Mouse (Mus musculus) thymus, adult 2 months (tissue): ENCODE data around the gene Eif4a3. TPM values are rescaled to one million over a fixed set of nuclear protein-coding genes. Genes with fewer than 3 reads are reported as not detected.

Source experiments
- DNase-seq: peaks from one replicate; pipeline ENCODE4 v3.0.0; 2021
- H3K27ac ChIP-seq: fragments of 200-500 bp; 2 replicates; pipeline ENCODE4 v1.5.1; 2012; ENCODE audit warnings: low read length, control low read depth; ENCODE audit not compliant: control insufficient read depth, insufficient read depth
- H3K27me3 ChIP-seq: fragments of 200-500 bp; 2 replicates; pipeline ENCODE4 v1.6.1; 2012; ENCODE audit warnings: mild to moderate bottlenecking, low read length, moderate library complexity, mixed read lengths; ENCODE audit not compliant: control insufficient read depth, insufficient read depth
- H3K36me3 ChIP-seq: fragments of 200-500 bp; 2 replicates; pipeline ENCODE4 v1.6.1; 2012; ENCODE audit warnings: mild to moderate bottlenecking, low read length, moderate library complexity; ENCODE audit not compliant: control insufficient read depth, insufficient read depth
- H3K4me1 ChIP-seq: fragments of 200-500 bp; replicated peaks from 2 replicates; pipeline ENCODE4 v1.6.1; 2012; ENCODE audit warnings: low read length; ENCODE audit not compliant: control insufficient read depth, insufficient read depth
- H3K4me3 ChIP-seq: fragments of 200-500 bp; 2 replicates; pipeline ENCODE4 v1.5.1; 2012; ENCODE audit warnings: mild to moderate bottlenecking, low read length, control low read depth, moderate library complexity; ENCODE audit not compliant: control insufficient read depth, insufficient read depth
- CTCF ChIP-seq: fragments of 200-500 bp; IDR thresholded peaks from 2 replicates; pipeline ENCODE4 v1.5.1; 2012; ENCODE audit warnings: mild to moderate bottlenecking, control low read depth, low read length, moderate library complexity, borderline replicate concordance; ENCODE audit not compliant: control insufficient read depth, poor library complexity, insufficient read depth; ENCODE audit errors: extremely low read depth
- POLR2A ChIP-seq: fragments of 200-500 bp; IDR thresholded peaks from 2 replicates; pipeline ENCODE4 v1.6.1; 2012; ENCODE audit warnings: mild to moderate bottlenecking, low read length, control low read depth, moderate library complexity; ENCODE audit not compliant: control insufficient read depth, poor library complexity, insufficient read depth; ENCODE audit errors: extremely low read depth
- WGBS: fragments of 180-500 bp; shearing (Covaris S2); methylation state at CpG from one replicate; pipeline ENCODE4 v1.1.7; 2018; 5-methylcytosine and 5-hydroxymethylcytosine counted together
- polyA plus RNA-seq: library from polyadenylated mRNA; depleted of rRNA; stranded (reverse); fragments of >200 nt; gene quantifications from 2 replicates; pipeline ENCODE4 v1.2.3, GENCODE M21; 2012; rRNA removed

Gene Eif4a3
- polyA plus RNA-seq: 178 and 196 TPM in 2 replicates

- under 1% methylated on average over 89 of the region's 89 CpGs for WGBS
- Histone ChIP-seq H3K36me3 (peaks cover 27% of the 10 kb centered on the region), H3K27ac (no peak within 1 kb of the TSS; the same call in 1 of the 2 replicates), H3K4me3 (peak within 1 kb of the TSS; percentile 94), H3K27me3 (no peaks in the 10 kb centered on the region), H3K4me1 (peaks cover 16% of the 10 kb centered on the region)
- peak; percentile 96 for DNase-seq
- TF ChIP-seq POLR2A: no peak
- no peak for TF ChIP-seq CTCF
These were observed at the start of gene Eif4a3 for GRCm38 (mm10) chr11:119299391-119300245. Gene Eif4a3, minus strand, starts transcription at chr11:119300089.

- 51% methylated on average over 4 of the region's 4 CpGs for WGBS
- no peak for DNase-seq
- H3K27ac ChIP-seq: no peak overlapping the region
- H3K36me3 ChIP-seq: no peaks in the 10 kb centered on the region
- peaks cover 18% of the 10 kb centered on the region for H3K4me1 ChIP-seq
- H3K27me3 ChIP-seq: no peaks in the 10 kb centered on the region
- TF ChIP-seq CTCF (no peak), POLR2A (no peak)
- no peak overlapping the region for H3K4me3 ChIP-seq
These were observed 47.2 kb upstream of the Eif4a3 start for GRCm38 (mm10) chr11:119347125-119347524.

GRCm38 (mm10) chr11:119344865-119345264 lies 45.0 kb upstream of the Eif4a3 start:
- DNase-seq: peak; percentile 22
- H3K27me3 ChIP-seq: no peaks in the 10 kb centered on the region
- peaks cover 15% of the 10 kb centered on the region for H3K4me1 ChIP-seq
- WGBS: 12% methylated on average over 6 of the region's 6 CpGs
- TF ChIP-seq CTCF: no peak
- no peak for TF ChIP-seq POLR2A
- H3K27ac ChIP-seq: no peak overlapping the region
- no peak overlapping the region for H3K4me3 ChIP-seq
- no peaks in the 10 kb centered on the region for H3K36me3 ChIP-seq

- 84% methylated on average over 8 of the region's 8 CpGs for WGBS
- Histone ChIP-seq H3K36me3 (no peaks in the 10 kb centered on the region), H3K4me3 (no peak overlapping the region), H3K27me3 (no peaks in the 10 kb centered on the region), H3K4me1 (peaks cover 15% of the 10 kb centered on the region), H3K27ac (no peak overlapping the region)
- DNase-seq: no peak
- TF ChIP-seq CTCF: no peak
- TF ChIP-seq POLR2A: no peak
These were observed 44.3 kb upstream of the Eif4a3 start for GRCm38 (mm10) chr11:119344178-119344577.

- no peaks in the 10 kb centered on the region for H3K36me3 ChIP-seq
- H3K27ac ChIP-seq: no peak overlapping the region
- peaks cover 3% of the 10 kb centered on the region for H3K4me1 ChIP-seq
- no peaks in the 10 kb centered on the region for H3K27me3 ChIP-seq
- DNase-seq: peak; percentile 79
- TF ChIP-seq CTCF (no peak), POLR2A (no peak)
- no peak overlapping the region for H3K4me3 ChIP-seq
- WGBS: 3% methylated on average over 5 of the region's 5 CpGs
These were observed 39.7 kb upstream of the Eif4a3 start for GRCm38 (mm10) chr11:119339637-119340036.

- no peaks in the 10 kb centered on the region for H3K4me1 ChIP-seq
- no peak overlapping the region for H3K4me3 ChIP-seq
- DNase-seq: no peak
- H3K36me3 ChIP-seq: no peaks in the 10 kb centered on the region
- no peak for TF ChIP-seq CTCF
- TF ChIP-seq POLR2A: no peak
- WGBS: 63% methylated on average over 5 of the region's 5 CpGs
- no peaks in the 10 kb centered on the region for H3K27me3 ChIP-seq
- no peak overlapping the region for H3K27ac ChIP-seq
These were observed 39.3 kb upstream of the Eif4a3 start for GRCm38 (mm10) chr11:119339179-119339578.
